Mouse (Mus musculus) right cerebral cortex, postnatal 14 days (tissue): ENCODE data around the gene Rab8a.
"Not testable (repeated sequence)": the region's sequence is repeated elsewhere in the genome, so short reads cannot be mapped to it uniquely, and the experiment has no call there.

Source experiments
- DNase-seq: peaks from one replicate; pipeline ENCODE4 v3.0.0; 2022

Gene Rab8a

GRCm38 (mm10) chr8:72160707-72161697 is at the start of gene Rab8a:
Gene Rab8a, plus strand, starts transcription at chr8:72161200.
- peak; percentile 99 for DNase-seq

GRCm38 (mm10) chr8:72112486-72112885 is 48.5 kb upstream of the Rab8a start:
- DNase-seq, result no peak

GRCm38 (mm10) chr8:72115202-72115601 is 45.8 kb upstream of the Rab8a start:
- no peak for DNase-seq

GRCm38 (mm10) chr8:72118616-72119015 is 42.4 kb upstream of the Rab8a start:
- DNase-seq, result no peak

- DNase-seq, result not testable (repeated sequence)
Observed at GRCm38 (mm10) chr8:72121486-72121885, 39.5 kb upstream of the Rab8a start.

- DNase-seq, result no peak
Observed at GRCm38 (mm10) chr8:72121997-72122396, 39.0 kb upstream of the Rab8a start.

- no peak for DNase-seq
Observed at GRCm38 (mm10) chr8:72127834-72128233, 33.2 kb upstream of the Rab8a start.

- no peak for DNase-seq
Observed at GRCm38 (mm10) chr8:72131251-72131650, 29.7 kb upstream of the Rab8a start.

- DNase-seq, result no peak
Observed at GRCm38 (mm10) chr8:72131901-72132300, 29.1 kb upstream of the Rab8a start.

GRCm38 (mm10) chr8:72132417-72132816 is 28.6 kb upstream of the Rab8a start:
- DNase-seq, result no peak

GRCm38 (mm10) chr8:72132891-72133290 is 28.1 kb upstream of the Rab8a start:
- no peak for DNase-seq

- no peak for DNase-seq
Observed at GRCm38 (mm10) chr8:72133507-72133906, 27.5 kb upstream of the Rab8a start.

GRCm38 (mm10) chr8:72134756-72135445 is 26.1 kb upstream of the Rab8a start, which contains the start of gene Tpm4:
Gene Tpm4, plus strand, starts transcription at chr8:72134975.
- DNase-seq, result peak; percentile 45

GRCm38 (mm10) chr8:72135446-72136301 is 25.3 kb upstream of the Rab8a start:
- DNase-seq, result peak; percentile 14

- peak; percentile 17 for DNase-seq
Observed at GRCm38 (mm10) chr8:72136302-72136978, 24.6 kb upstream of the Rab8a start.

- no peak for DNase-seq
Observed at GRCm38 (mm10) chr8:72137431-72137830, 23.6 kb upstream of the Rab8a start.

GRCm38 (mm10) chr8:72138456-72138855 is 22.5 kb upstream of the Rab8a start:
- DNase-seq, result no peak

GRCm38 (mm10) chr8:72143256-72143824 is 17.7 kb upstream of the Rab8a start:
- DNase-seq, result no peak

GRCm38 (mm10) chr8:72144345-72144975 is 16.5 kb upstream of the Rab8a start:
- no peak for DNase-seq

GRCm38 (mm10) chr8:72145511-72145910 is 15.5 kb upstream of the Rab8a start:
- no peak for DNase-seq

GRCm38 (mm10) chr8:72146056-72146455 is 14.9 kb upstream of the Rab8a start:
- DNase-seq, result no peak
